Mouse (Mus musculus): ENCODE measurements around the gene Prkar2b.

Prkar2b gene

GRCm38 (mm10) chr12:31925343-31925742 lies 135.8 kb downstream of the Prkar2b start:
- no peak for DNase-seq (ENCODE audit: low spot score in 2 of 2)

- no peak for DNase-seq (ENCODE audit: low spot score in 2 of 2)
Measured at GRCm38 (mm10) chr12:31924135-31924534, 137.0 kb downstream of the Prkar2b start.

- no peak for DNase-seq (ENCODE audit: low spot score in 2 of 2)
Measured at GRCm38 (mm10) chr12:31920464-31921405, 140.4 kb downstream of the Prkar2b start.

GRCm38 (mm10) chr12:31917245-31917644 lies 143.9 kb downstream of the Prkar2b start:
- DNase-seq (ENCODE audit: low spot score in 2 of 2) = peak; percentile 12 to 27

GRCm38 (mm10) chr12:31916691-31917090 lies 144.4 kb downstream of the Prkar2b start:
- DNase-seq (ENCODE audit: low spot score in 2 of 2) = no peak

- DNase-seq (ENCODE audit: low spot score in 2 of 2) = no peak
Measured at GRCm38 (mm10) chr12:31913614-31914013, 147.5 kb downstream of the Prkar2b start.

GRCm38 (mm10) chr12:31912966-31913551 lies 148.0 kb downstream of the Prkar2b start:
- DNase-seq (ENCODE audit: low spot score in 2 of 2) = no peak
